Mouse (Mus musculus) fibroblast of lung, adult 2 months (primary cell): ENCODE data around the gene Gm43518.

Experiments
- DNase-seq: peaks from one replicate; pipeline ENCODE4 v3.0.0-alpha.2; 2011; ENCODE audit warnings: low read depth

Gm43518 gene

DNA sequence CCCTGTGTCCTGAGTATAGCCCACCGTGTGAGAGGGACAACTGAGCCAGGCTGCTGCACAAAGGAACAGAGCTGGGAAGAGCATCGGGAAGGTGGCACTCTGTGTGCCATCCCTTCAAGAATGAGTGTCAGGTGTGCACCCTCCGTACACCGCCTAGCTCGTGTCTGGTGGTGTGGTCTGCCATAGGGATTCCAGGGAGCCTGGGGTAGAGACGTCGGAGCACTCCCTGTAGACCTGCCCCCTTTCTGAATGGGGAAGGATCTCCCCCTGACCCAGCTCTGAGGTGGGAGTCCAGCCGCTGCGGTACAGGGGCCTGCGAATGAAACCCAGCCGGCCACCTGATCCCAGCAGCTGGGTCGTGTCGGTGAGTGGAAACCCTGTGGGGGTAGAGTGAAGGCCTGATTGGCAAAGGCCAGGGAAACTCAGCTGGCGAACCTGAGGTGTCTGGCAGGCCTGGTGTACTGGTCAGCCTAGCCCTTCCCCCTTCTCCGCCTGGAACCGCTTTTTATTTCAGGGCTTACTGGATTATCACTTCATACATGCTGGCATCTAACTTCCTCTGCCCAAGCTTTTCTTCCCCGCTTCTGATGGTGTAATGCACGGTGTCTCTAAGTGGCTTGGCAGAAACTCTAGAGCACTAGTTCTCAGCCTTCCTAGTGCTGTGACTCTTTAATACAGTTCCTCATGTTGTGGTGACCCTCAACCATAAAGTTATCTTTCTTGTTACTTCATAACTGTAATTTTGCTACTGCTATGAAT, 52.2 kb downstream of the Gm43518 start:
- no peak for DNase-seq

GRCm38 (mm10) chr5:123979980-123980369, 52.8 kb downstream of the Gm43518 start:
- no peak for DNase-seq

DNA sequence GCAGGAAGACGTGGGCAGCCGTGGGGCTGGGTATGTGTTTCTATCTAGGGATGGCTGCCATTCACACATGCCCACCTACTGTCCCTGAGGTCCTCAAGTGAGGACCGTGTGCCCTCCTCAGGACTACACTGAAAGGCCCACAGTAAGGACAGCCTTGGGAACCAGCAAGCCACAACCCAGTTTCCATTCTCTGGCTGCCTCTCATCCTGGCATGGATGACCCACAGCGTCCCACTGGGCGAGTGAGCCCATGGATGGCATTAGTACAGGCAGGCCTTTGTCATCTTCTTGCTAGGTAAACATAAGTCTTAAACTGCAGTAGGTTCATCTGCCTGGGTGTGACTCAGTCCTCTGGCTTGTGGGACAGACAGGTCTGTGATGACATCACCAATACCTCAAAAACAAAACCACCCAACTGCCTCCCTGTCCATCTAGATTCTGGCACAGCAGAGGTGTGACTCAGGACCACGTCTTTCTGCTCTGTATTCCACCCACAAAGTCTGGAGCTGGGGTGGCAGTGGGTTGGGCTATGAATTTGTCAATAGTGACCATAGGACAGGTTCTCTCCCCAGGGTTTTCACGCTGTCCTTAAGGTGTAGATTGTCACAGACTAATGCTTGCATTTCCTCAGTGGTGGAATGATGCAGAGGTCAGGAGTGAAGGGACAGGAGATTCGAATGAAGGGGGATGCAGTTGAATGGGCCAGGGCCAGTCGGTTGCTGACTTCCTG, 53.5 kb downstream of the Gm43518 start:
- DNase-seq, result peak; percentile 69

GRCm38 (mm10) chr5:123981250-123981554, 54.0 kb downstream of the Gm43518 start:
- DNase-seq, result no peak

GRCm38 (mm10) chr5:123982838-123983237, 55.6 kb downstream of the Gm43518 start:
- DNase-seq, result no peak

- no peak for DNase-seq
These were observed 58.2 kb downstream of the Gm43518 start for GRCm38 (mm10) chr5:123985434-123985833.

GRCm38 (mm10) chr5:123986925-123987324, 59.7 kb downstream of the Gm43518 start:
- no peak for DNase-seq

DNA sequence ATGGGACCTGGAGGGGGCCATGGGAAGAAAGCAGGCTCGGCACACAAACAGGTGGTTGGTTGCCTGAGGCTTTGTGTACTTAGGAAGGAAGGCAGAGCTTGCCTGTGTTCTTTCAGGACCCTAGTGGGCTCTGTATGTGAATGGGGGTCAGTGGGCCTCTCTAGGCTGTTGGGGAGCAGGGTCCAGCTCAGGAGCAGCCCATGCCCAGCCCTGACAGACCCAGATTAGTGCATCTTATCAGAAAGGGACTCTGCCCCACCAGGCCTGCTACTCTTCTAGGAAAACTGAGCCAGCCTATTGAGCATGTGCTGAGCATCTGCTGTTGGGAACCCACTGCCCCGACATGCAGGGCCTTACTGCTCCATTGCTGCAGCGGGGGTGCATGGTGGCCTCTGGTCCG, 60.3 kb downstream of the Gm43518 start:
- no peak for DNase-seq
